Mouse (Mus musculus): ENCODE data around the gene Prnd.

The Prnd gene

GRCm38 (mm10) chr2:131976663-131977062, 26.0 kb downstream of the Prnd start:
- peak in 1 of 2 experiments; percentile 8 for DNase-seq (ENCODE audit: low spot score in 2 of 2)

- peak in 1 of 2 experiments; percentile 27 for DNase-seq (ENCODE audit: low spot score in 2 of 2)
Observed at GRCm38 (mm10) chr2:131980866-131981265, 30.2 kb downstream of the Prnd start.

GRCm38 (mm10) chr2:131982546-131983196, 32.0 kb downstream of the Prnd start:
- DNase-seq (ENCODE audit: low spot score in 2 of 2), result peak; percentile 71 to 77

- peak in 1 of 2 experiments; percentile 5 for DNase-seq (ENCODE audit: low spot score in 2 of 2)
Observed at GRCm38 (mm10) chr2:131987950-131988349, 37.3 kb downstream of the Prnd start.

- peak; percentile 6 to 9 for DNase-seq (ENCODE audit: low spot score in 2 of 2)
Observed at GRCm38 (mm10) chr2:131988550-131988949, 37.9 kb downstream of the Prnd start.

- peak in 1 of 2 experiments; percentile 1 for DNase-seq (ENCODE audit: low spot score in 2 of 2)
Observed at GRCm38 (mm10) chr2:131992487-131992886, 41.8 kb downstream of the Prnd start.

- DNase-seq (ENCODE audit: low spot score in 2 of 2), result peak in 1 of 2 experiments; percentile 7
Observed at GRCm38 (mm10) chr2:131993151-131993550, 42.5 kb downstream of the Prnd start.

GRCm38 (mm10) chr2:131993563-131994088, 43.0 kb downstream of the Prnd start:
- DNase-seq (ENCODE audit: low spot score in 2 of 2), result no peak

GRCm38 (mm10) chr2:131994971-131995370, 44.3 kb downstream of the Prnd start:
- DNase-seq (ENCODE audit: low spot score in 2 of 2), result no peak

GRCm38 (mm10) chr2:131995742-131996141, 45.1 kb downstream of the Prnd start:
- peak in 1 of 2 experiments; percentile 42 for DNase-seq (ENCODE audit: low spot score in 2 of 2)

- DNase-seq (ENCODE audit: low spot score in 2 of 2), result no peak
Observed at GRCm38 (mm10) chr2:131996369-131996768, 45.7 kb downstream of the Prnd start.

GRCm38 (mm10) chr2:131997356-131997755, 46.7 kb downstream of the Prnd start:
- no peak for DNase-seq (ENCODE audit: low spot score in 2 of 2)

GRCm38 (mm10) chr2:132001696-132002334, 51.2 kb downstream of the Prnd start:
- no peak for DNase-seq (ENCODE audit: low spot score in 2 of 2)

- no peak for DNase-seq (ENCODE audit: low spot score in 2 of 2)
Observed at GRCm38 (mm10) chr2:132003916-132004315, 53.3 kb downstream of the Prnd start.

- DNase-seq (ENCODE audit: low spot score in 2 of 2), result no peak
Observed at GRCm38 (mm10) chr2:132004495-132005136, 54.0 kb downstream of the Prnd start.

GRCm38 (mm10) chr2:132005445-132005844, 54.8 kb downstream of the Prnd start:
- DNase-seq (ENCODE audit: low spot score in 2 of 2), result no peak
